Mouse (Mus musculus): Measurements from ENCODE around the gene Irf5.

Irf5 gene

GRCm38 (mm10) chr6:29526281-29527251, at the start of gene Irf5:
Gene Irf5 (plus strand): TSS chr6:29526625.
- no peak for DNase-seq (ENCODE audit: low spot score)

GRCm38 (mm10) chr6:29482691-29483090, 43.7 kb upstream of the Irf5 start:
- DNase-seq (ENCODE audit: low spot score) = no peak

- DNase-seq (ENCODE audit: low spot score) = no peak
Measured at GRCm38 (mm10) chr6:29484716-29485559, 41.5 kb upstream of the Irf5 start.

- no peak for DNase-seq (ENCODE audit: low spot score)
Measured at GRCm38 (mm10) chr6:29485951-29486350, 40.5 kb upstream of the Irf5 start.

GRCm38 (mm10) chr6:29494101-29494500, 32.3 kb upstream of the Irf5 start:
- DNase-seq (ENCODE audit: low spot score) = no peak

- no peak for DNase-seq (ENCODE audit: low spot score)
Measured at GRCm38 (mm10) chr6:29496270-29496669, 30.2 kb upstream of the Irf5 start.

GRCm38 (mm10) chr6:29497791-29498190, 28.6 kb upstream of the Irf5 start:
- no peak for DNase-seq (ENCODE audit: low spot score)

GRCm38 (mm10) chr6:29500177-29500576, 26.2 kb upstream of the Irf5 start:
- DNase-seq (ENCODE audit: low spot score) = no peak

GRCm38 (mm10) chr6:29500810-29501209, 25.6 kb upstream of the Irf5 start:
- DNase-seq (ENCODE audit: low spot score) = no peak

GRCm38 (mm10) chr6:29501599-29501998, 24.8 kb upstream of the Irf5 start:
- DNase-seq (ENCODE audit: low spot score) = no peak

GRCm38 (mm10) chr6:29505493-29505892, 20.9 kb upstream of the Irf5 start:
- no peak for DNase-seq (ENCODE audit: low spot score)

GRCm38 (mm10) chr6:29506834-29507233, 19.6 kb upstream of the Irf5 start:
- DNase-seq (ENCODE audit: low spot score) = no peak

- no peak for DNase-seq (ENCODE audit: low spot score)
Measured at GRCm38 (mm10) chr6:29507447-29508309, 18.7 kb upstream of the Irf5 start, which contains the start of gene Kcp. Gene Kcp (minus strand): TSS chr6:29507952.

- DNase-seq (ENCODE audit: low spot score) = no peak
Measured at GRCm38 (mm10) chr6:29509086-29509485, 17.3 kb upstream of the Irf5 start.

GRCm38 (mm10) chr6:29513284-29513683, 13.1 kb upstream of the Irf5 start:
- DNase-seq (ENCODE audit: low spot score) = no peak

- DNase-seq (ENCODE audit: low spot score) = peak; percentile 43
Measured at GRCm38 (mm10) chr6:29517139-29517538, 9.3 kb upstream of the Irf5 start.

GRCm38 (mm10) chr6:29522626-29523300, 3.7 kb upstream of the Irf5 start:
- DNase-seq (ENCODE audit: low spot score) = no peak

GRCm38 (mm10) chr6:29523301-29524033, 3.0 kb upstream of the Irf5 start:
- no peak for DNase-seq (ENCODE audit: low spot score)

- no peak for DNase-seq (ENCODE audit: low spot score)
Measured at GRCm38 (mm10) chr6:29524034-29524489, 2.4 kb upstream of the Irf5 start.

- DNase-seq (ENCODE audit: low spot score) = no peak
Measured at GRCm38 (mm10) chr6:29525256-29525655, 1.2 kb upstream of the Irf5 start.

Measured in left cerebral cortex, adult 11 months (tissue).